17 mouse cellular contexts compared by ENCODE assay signal in the genomic region with DNA sequence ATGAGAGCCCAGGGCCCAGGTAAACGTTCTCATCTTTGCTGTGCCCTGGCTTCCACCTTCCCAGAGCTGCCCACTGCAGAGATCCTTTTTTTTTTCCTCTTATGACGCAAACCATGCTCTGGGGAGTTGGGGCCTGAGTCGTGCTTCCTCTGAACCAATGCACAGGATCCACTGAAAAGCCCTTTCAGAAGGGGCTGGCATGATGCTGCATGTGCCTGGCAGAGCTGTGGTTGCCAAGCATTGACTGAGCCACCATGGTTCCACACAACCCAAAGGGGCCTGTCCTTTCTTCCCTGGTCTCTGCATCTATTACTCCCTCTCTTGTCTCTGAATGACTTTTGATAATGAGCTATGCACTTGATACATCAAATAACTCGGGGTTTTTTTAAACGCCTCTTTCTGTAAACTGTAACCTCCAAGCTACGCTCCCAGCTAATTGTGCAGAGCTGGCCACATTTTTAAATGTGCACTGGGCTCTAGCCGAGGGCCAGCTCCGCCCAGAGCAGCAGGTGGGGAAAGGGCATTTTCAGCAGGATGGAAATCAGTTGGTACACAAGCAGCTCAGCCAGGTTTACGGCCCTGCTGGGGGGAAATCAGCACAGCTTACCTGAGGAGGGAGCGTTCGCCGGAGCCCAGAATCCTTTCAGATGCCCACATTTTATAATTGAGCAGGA.
DNase-seq lines count a peak whose midpoint lies in the region; ATAC-seq lines count a peak whose summit lies in the region.
"Had no signal": no experiment of that assay in that cellular context is flagged by ENCODE, and none has a peak within 500 bp of the region (broad histone marks: within the 10 kb centered on the region; RNA-seq: fewer than 3 reads in every experiment).

No protein-coding gene starts in this region.

- DNase-seq in cerebellum, adult 11-12 months, result peak; percentile 80
- no peak for DNase-seq in cerebellum, postnatal 4 days (ENCODE audit: low spot score in 2 of 2)
- DNase-seq in cerebellum, adult 18-20 months, result peak; percentile 71 to 81
- DNase-seq in heart, adult 8-10 months (ENCODE audit: low spot score), result no peak
- no peak for DNase-seq in right cerebral cortex, postnatal 36 days (ENCODE audit: low spot score in 2 of 2)
- DNase-seq: gastrocnemius, adult 2 months; kidney, adult 9 months; liver, embryonic 13.5 days; right cerebral cortex, postnatal 4 days; thymus, adult 18-20 months had no signal

- no peak overlapping the region for H3K4me3 ChIP-seq in forebrain, embryonic 13.5 days
- no peak overlapping the region for H3K4me3 ChIP-seq in midbrain, embryonic 12.5 days
- H3K4me3 ChIP-seq: embryonic facial prominence, embryonic 15.5 days; gastrocnemius, adult 2 months; heart, embryonic 15.5 days; liver, embryonic 13.5 days; neural tube, embryonic 12.5 days had no signal

- peak; percentile 28 for ATAC-seq in forebrain, embryonic 13.5 days
- ATAC-seq in midbrain, embryonic 12.5 days (ENCODE audit: low FRiP score, low read depth), result no peak
- ATAC-seq in granulocyte monocyte progenitor cell, adult 5-6 weeks (replicated peaks; ENCODE audit: poor library complexity, severe bottlenecking), result no peak

- 19% methylated on average over 12 of the region's 12 CpGs for WGBS in forebrain, embryonic 13.5 days
- 42% methylated on average over 12 of the region's 12 CpGs for WGBS in midbrain, embryonic 12.5 days

- H3K4me1 ChIP-seq in forebrain, embryonic 13.5 days, result peaks cover 100% of the 10 kb centered on the region
- peaks cover 84% of the 10 kb centered on the region for H3K4me1 ChIP-seq in midbrain, embryonic 12.5 days

- no peaks in the 10 kb centered on the region for H3K27me3 ChIP-seq in forebrain, embryonic 13.5 days
- H3K27me3 ChIP-seq in midbrain, embryonic 12.5 days, result no peaks in the 10 kb centered on the region
- H3K27me3 ChIP-seq: embryonic facial prominence, embryonic 15.5 days; heart, embryonic 15.5 days; liver, embryonic 13.5 days; neural tube, embryonic 12.5 days had no signal

- H3K36me3 ChIP-seq in forebrain, embryonic 13.5 days (ENCODE audit: poor library complexity, severe bottlenecking), result 0 out of 2 replicates have a peak, but pooled peaks cover 6% of the 10 kb centered on the region
- no peaks in the 10 kb centered on the region for H3K36me3 ChIP-seq in midbrain, embryonic 12.5 days
- H3K36me3 ChIP-seq: embryonic facial prominence, embryonic 15.5 days; heart, embryonic 15.5 days; liver, embryonic 13.5 days; neural tube, embryonic 12.5 days had no signal

- H3K4me2 ChIP-seq in forebrain, embryonic 13.5 days, result peak overlapping the region; percentile 13; the same call in 1 of the 2 replicates
- H3K4me2 ChIP-seq in midbrain, embryonic 12.5 days (replicated peaks), result no peak overlapping the region
- H3K4me2 ChIP-seq: embryonic facial prominence, embryonic 15.5 days; heart, embryonic 15.5 days; liver, embryonic 13.5 days; neural tube, embryonic 12.5 days had no signal

- no peaks in the 10 kb centered on the region for H3K9me3 ChIP-seq in forebrain, embryonic 13.5 days (replicated peaks)
- no peaks in the 10 kb centered on the region for H3K9me3 ChIP-seq in midbrain, embryonic 12.5 days
- H3K9me3 ChIP-seq: embryonic facial prominence, embryonic 15.5 days; heart, embryonic 15.5 days; liver, embryonic 13.5 days; neural tube, embryonic 12.5 days had no signal

- peak overlapping the region; percentile 43 for H3K9ac ChIP-seq in forebrain, embryonic 13.5 days
- no peak overlapping the region; the same call in 1 of the 2 replicates for H3K9ac ChIP-seq in midbrain, embryonic 12.5 days (replicated peaks)
- H3K9ac ChIP-seq: embryonic facial prominence, embryonic 15.5 days; heart, embryonic 15.5 days; liver, embryonic 13.5 days; neural tube, embryonic 12.5 days had no signal

- peak overlapping the region; percentile 94 for H3K27ac ChIP-seq in forebrain, embryonic 13.5 days
- H3K27ac ChIP-seq in midbrain, embryonic 12.5 days (replicated peaks), result peak overlapping the region; percentile 97
- H3K27ac ChIP-seq: embryonic facial prominence, embryonic 15.5 days; gastrocnemius, adult 2 months; heart, embryonic 15.5 days; liver, embryonic 13.5 days; macrophage; neural tube, embryonic 12.5 days had no signal

Comparison
In these comparisons a context has a peak if more than half of its experiments do, and no peak if none do; other contexts are left out.
1. DNase-seq: peak in cerebellum, adult 11-12 months (single experiment) and cerebellum, adult 18-20 months (2 of 2); none in cerebellum, postnatal 4 days (0 of 2), heart, adult 8-10 months (single experiment) and right cerebral cortex, postnatal 36 days (0 of 2).